Mouse (Mus musculus): Measurements from ENCODE around the gene Aoc2. TPM values are rescaled to one million over a fixed set of nuclear protein-coding genes. Genes with fewer than 3 reads are reported as not detected.

The Aoc2 gene
- polyA plus RNA-seq, 1 experiment = 1.2 TPM

- H3K4me3 ChIP-seq (ENCODE audit: insufficient read depth, poor library complexity, severe bottlenecking) = no peak overlapping the region
- no peak for TF ChIP-seq CEBPB (IDR thresholded peaks at IDR 0.05; ENCODE audit: low read depth)
- TF ChIP-seq CTCF (IDR thresholded peaks at IDR 0.05; ENCODE audit: control insufficient read depth, insufficient read depth, insufficient read length) = no peak
- no peak for TF ChIP-seq FOSL1 (IDR thresholded peaks at IDR 0.05; ENCODE audit: insufficient read depth, low read length, poor library complexity, severe bottlenecking)
- no peak for TF ChIP-seq MAX (IDR thresholded peaks at IDR 0.05)
- H3K79me3 ChIP-seq (ENCODE audit: low read depth) = no peaks in the 10 kb centered on the region
- no peaks in the 10 kb centered on the region for H3K36me3 ChIP-seq (ENCODE audit: control insufficient read depth, insufficient read depth)
- no peak overlapping the region for H3ac ChIP-seq (ENCODE audit: control insufficient read depth, insufficient read length, low read depth)
- no peaks in the 10 kb centered on the region for H3K79me2 ChIP-seq (ENCODE audit: control insufficient read depth, insufficient read depth)
- H3K27me3 ChIP-seq (ENCODE audit: control insufficient read depth, insufficient read depth, insufficient read length) = peaks cover 6% of the 10 kb centered on the region
These were observed 23.9 kb downstream of the Aoc2 start for GRCm38 (mm10) chr11:101348774-101349173.

- H3ac ChIP-seq (ENCODE audit: control insufficient read depth, insufficient read length, low read depth) = no peak overlapping the region
- H3K79me2 ChIP-seq (ENCODE audit: control insufficient read depth, insufficient read depth) = no peaks in the 10 kb centered on the region
- no peaks in the 10 kb centered on the region for H3K36me3 ChIP-seq (ENCODE audit: control insufficient read depth, insufficient read depth)
- H3K79me3 ChIP-seq (ENCODE audit: low read depth) = no peaks in the 10 kb centered on the region
- peaks cover 10% of the 10 kb centered on the region for H3K27me3 ChIP-seq (ENCODE audit: control insufficient read depth, insufficient read depth, insufficient read length)
- H3K4me3 ChIP-seq (ENCODE audit: insufficient read depth, poor library complexity, severe bottlenecking) = no peak overlapping the region
- no peak for TF ChIP-seq MYOD1 (IDR thresholded peaks at IDR 0.05; ENCODE audit: control insufficient read depth, insufficient read length, low read depth)
- no peak for TF ChIP-seq MYOG (IDR thresholded peaks at IDR 0.05; ENCODE audit: control insufficient read depth, extremely low read depth, insufficient read length)
- TF ChIP-seq CTCF (IDR thresholded peaks at IDR 0.05; ENCODE audit: control insufficient read depth, insufficient read depth, insufficient read length) = no peak
- no peak for TF ChIP-seq CEBPB (IDR thresholded peaks at IDR 0.05; ENCODE audit: low read depth)
- no peak for TF ChIP-seq MAX (IDR thresholded peaks at IDR 0.05)
- TF ChIP-seq FOSL1 (IDR thresholded peaks at IDR 0.05; ENCODE audit: insufficient read depth, low read length, poor library complexity, severe bottlenecking) = no peak
- TF ChIP-seq USF1 (IDR thresholded peaks at IDR 0.05; ENCODE audit: low read depth) = no peak
These were observed 24.4 kb downstream of the Aoc2 start for GRCm38 (mm10) chr11:101349216-101349615.

GRCm38 (mm10) chr11:101351100-101351720, 26.3 kb downstream of the Aoc2 start:
- Histone ChIP-seq H3K4me3 (ENCODE audit: insufficient read depth, poor library complexity, severe bottlenecking) (no peak overlapping the region), H3K27me3 (ENCODE audit: control insufficient read depth, insufficient read depth, insufficient read length) (peaks cover 13% of the 10 kb centered on the region), H3K79me3 (ENCODE audit: low read depth) (no peaks in the 10 kb centered on the region), H3K79me2 (ENCODE audit: control insufficient read depth, insufficient read depth) (no peaks in the 10 kb centered on the region), H3K36me3 (ENCODE audit: control insufficient read depth, insufficient read depth) (no peaks in the 10 kb centered on the region), H3ac (ENCODE audit: control insufficient read depth, insufficient read length, low read depth) (no peak overlapping the region)
- TF ChIP-seq CTCF (IDR thresholded peaks at IDR 0.05; ENCODE audit: control insufficient read depth, insufficient read depth, insufficient read length) (no peak), CEBPB (IDR thresholded peaks at IDR 0.05; ENCODE audit: low read depth) (no peak), MAX (IDR thresholded peaks at IDR 0.05) (no peak), MYOD1 (IDR thresholded peaks at IDR 0.05; ENCODE audit: control insufficient read depth, insufficient read length, low read depth) (no peak)

GRCm38 (mm10) chr11:101351721-101352111, 26.9 kb downstream of the Aoc2 start:
- TF ChIP-seq CTCF (IDR thresholded peaks at IDR 0.05; ENCODE audit: control insufficient read depth, insufficient read depth, insufficient read length) (no peak), MYOG (IDR thresholded peaks at IDR 0.05; ENCODE audit: control insufficient read depth, extremely low read depth, insufficient read length) (no peak), MAX (IDR thresholded peaks at IDR 0.05) (no peak), USF1 (IDR thresholded peaks at IDR 0.05; ENCODE audit: low read depth) (no peak), CEBPB (IDR thresholded peaks at IDR 0.05; ENCODE audit: low read depth) (no peak), FOSL1 (IDR thresholded peaks at IDR 0.05; ENCODE audit: insufficient read depth, low read length, poor library complexity, severe bottlenecking) (no peak), MYOD1 (IDR thresholded peaks at IDR 0.05; ENCODE audit: control insufficient read depth, insufficient read length, low read depth) (no peak)
- Histone ChIP-seq H3K4me3 (ENCODE audit: insufficient read depth, poor library complexity, severe bottlenecking) (no peak overlapping the region), H3K27me3 (ENCODE audit: control insufficient read depth, insufficient read depth, insufficient read length) (peaks cover 13% of the 10 kb centered on the region), H3ac (ENCODE audit: control insufficient read depth, insufficient read length, low read depth) (no peak overlapping the region), H3K36me3 (ENCODE audit: control insufficient read depth, insufficient read depth) (no peaks in the 10 kb centered on the region), H3K79me3 (ENCODE audit: low read depth) (no peaks in the 10 kb centered on the region), H3K79me2 (ENCODE audit: control insufficient read depth, insufficient read depth) (no peaks in the 10 kb centered on the region)

GRCm38 (mm10) chr11:101353436-101353835, 28.6 kb downstream of the Aoc2 start:
- H3K4me3 ChIP-seq (ENCODE audit: insufficient read depth, poor library complexity, severe bottlenecking) = no peak overlapping the region
- no peak for TF ChIP-seq CEBPB (IDR thresholded peaks at IDR 0.05; ENCODE audit: low read depth)
- TF ChIP-seq FOSL1 (IDR thresholded peaks at IDR 0.05; ENCODE audit: insufficient read depth, low read length, poor library complexity, severe bottlenecking) = no peak
- TF ChIP-seq MAX (IDR thresholded peaks at IDR 0.05) = no peak
- no peak for TF ChIP-seq MYOD1 (IDR thresholded peaks at IDR 0.05; ENCODE audit: control insufficient read depth, insufficient read length, low read depth)
- no peak for TF ChIP-seq CTCF (IDR thresholded peaks at IDR 0.05; ENCODE audit: control insufficient read depth, insufficient read depth, insufficient read length)
- TF ChIP-seq USF1 (IDR thresholded peaks at IDR 0.05; ENCODE audit: low read depth) = no peak
- TF ChIP-seq MYOG (IDR thresholded peaks at IDR 0.05; ENCODE audit: control insufficient read depth, extremely low read depth, insufficient read length) = no peak
- no peaks in the 10 kb centered on the region for H3K79me2 ChIP-seq (ENCODE audit: control insufficient read depth, insufficient read depth)
- no peaks in the 10 kb centered on the region for H3K79me3 ChIP-seq (ENCODE audit: low read depth)
- H3K27me3 ChIP-seq (ENCODE audit: control insufficient read depth, insufficient read depth, insufficient read length) = peaks cover 13% of the 10 kb centered on the region
- no peaks in the 10 kb centered on the region for H3K36me3 ChIP-seq (ENCODE audit: control insufficient read depth, insufficient read depth)
- H3ac ChIP-seq (ENCODE audit: control insufficient read depth, insufficient read length, low read depth) = no peak overlapping the region

GRCm38 (mm10) chr11:101354438-101355010, 29.7 kb downstream of the Aoc2 start:
- Histone ChIP-seq H3K36me3 (ENCODE audit: control insufficient read depth, insufficient read depth) (no peaks in the 10 kb centered on the region), H3K27me3 (ENCODE audit: control insufficient read depth, insufficient read depth, insufficient read length) (peaks cover 13% of the 10 kb centered on the region), H3K79me3 (ENCODE audit: low read depth) (no peaks in the 10 kb centered on the region), H3K79me2 (ENCODE audit: control insufficient read depth, insufficient read depth) (no peaks in the 10 kb centered on the region), H3K4me3 (ENCODE audit: insufficient read depth, poor library complexity, severe bottlenecking) (no peak overlapping the region), H3ac (ENCODE audit: control insufficient read depth, insufficient read length, low read depth) (no peak overlapping the region)
- no peak for TF ChIP-seq CTCF (IDR thresholded peaks at IDR 0.05; ENCODE audit: control insufficient read depth, insufficient read depth, insufficient read length)
- no peak for TF ChIP-seq USF1 (IDR thresholded peaks at IDR 0.05; ENCODE audit: low read depth)
